ENCODE assay signal across 32 mouse cellular contexts in the genomic region with DNA sequence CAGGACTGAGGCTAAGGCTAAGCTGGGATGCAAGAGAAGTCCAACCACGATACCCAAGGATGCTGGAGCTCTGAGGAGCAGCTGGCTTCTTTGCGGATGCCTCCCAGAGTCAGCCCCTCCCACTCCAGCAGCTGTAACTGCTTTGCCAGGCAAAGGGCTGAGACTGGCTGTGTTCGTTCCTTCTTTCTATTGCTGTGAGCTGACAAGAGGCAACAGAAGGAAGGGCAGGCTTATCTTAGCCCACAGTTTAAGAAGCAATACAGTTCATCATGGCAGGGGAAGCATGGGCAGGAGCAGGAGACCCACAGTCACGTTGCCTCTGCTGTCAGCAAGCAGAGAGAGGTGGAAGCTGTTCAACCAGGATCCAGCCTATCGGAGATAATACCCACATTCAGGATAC. TPM values are rescaled to one million over a fixed set of nuclear protein-coding genes. Genes with fewer than 3 reads are reported as not detected.
A peak's percentile ranks its signal among the peaks of the same experiment; 100 is the strongest.
DNase-seq lines count a peak whose midpoint lies in the region; ATAC-seq lines count a peak whose summit lies in the region.
"Had no signal": no experiment of that assay in that cellular context is flagged by ENCODE, and none has a peak within 500 bp of the region (broad histone marks: within the 10 kb centered on the region; RNA-seq: fewer than 3 reads in every experiment).

No protein-coding gene starts in this region.

- H3K27me3 ChIP-seq in forebrain, embryonic 14.5 days (replicated peaks; ENCODE audit: control insufficient read depth, insufficient read depth, low read length), result no peaks in the 10 kb centered on the region
- H3K27me3 ChIP-seq in forebrain, embryonic 16.5 days (replicated peaks; ENCODE audit: control insufficient read depth, insufficient read depth, low read length), result no peaks in the 10 kb centered on the region
- H3K27me3 ChIP-seq in kidney, embryonic 14.5 days (ENCODE audit: control insufficient read depth, insufficient read depth, low read length), result no peaks in the 10 kb centered on the region
- H3K27me3 ChIP-seq: embryonic facial prominence, embryonic 12.5 days; hindbrain, embryonic 12.5 days; intestine, embryonic 15.5 days had no signal

- H3K9me3 ChIP-seq in forebrain, embryonic 14.5 days (replicated peaks; ENCODE audit: control insufficient read depth, low read length), result no peaks in the 10 kb centered on the region
- H3K9me3 ChIP-seq in forebrain, embryonic 16.5 days (ENCODE audit: control insufficient read depth, low read length), result peaks cover 3% of the 10 kb centered on the region; the same call in 1 of the 2 replicates
- H3K9me3 ChIP-seq in kidney, embryonic 14.5 days (ENCODE audit: control insufficient read depth, low read length), result peaks cover 4% of the 10 kb centered on the region; the same call in 1 of the 2 replicates
- H3K9me3 ChIP-seq: embryonic facial prominence, embryonic 12.5 days; forebrain, embryonic 12.5 days; G1E; hindbrain, embryonic 12.5 days; hindbrain, embryonic 15.5 days; intestine, embryonic 15.5 days had no signal

- DNase-seq in forebrain, embryonic 14.5 days (ENCODE audit: low spot score), result peak; percentile 24
- DNase-seq in MEL-GATA-1-ER (ENCODE audit: extremely low read depth, low read depth), result peak; percentile 63
- DNase-seq in right cerebral cortex, postnatal 10 days (ENCODE audit: low spot score in 2 of 2), result no peak
- no peak for DNase-seq in urinary bladder, postnatal 10 days (ENCODE audit: low spot score)
- DNase-seq: adrenal gland, adult 8-10 months; adrenal gland, postnatal 25 days; B cell, adult 2 months; cerebellum, adult 11 months; cerebellum, adult 2 months; cerebellum, postnatal 10 days; cerebellum, postnatal 36 days; forebrain, postnatal 0 days; gastrocnemius, adult 2 months; gastrocnemius, postnatal 14 days; heart, adult 11 months had no signal

- no peak for ATAC-seq in forebrain, embryonic 14.5 days
- no peak; the same call in 1 of the 2 replicates for ATAC-seq in forebrain, embryonic 16.5 days
- ATAC-seq in common myeloid progenitor, adult 5-6 weeks (replicated peaks; ENCODE audit: low read depth, poor library complexity, severe bottlenecking), result peak; percentile 68; the same call in 1 of the 2 replicates
- no peak for ATAC-seq in kidney, embryonic 14.5 days (ENCODE audit: low FRiP score, low TSS enrichment)
- ATAC-seq: activated CD4-positive, CD25-positive, alpha-beta regulatory T cell, adult 4 months; forebrain, postnatal 0 days; intestine, embryonic 15.5 days had no signal

- no peak overlapping the region for H3K27ac ChIP-seq in forebrain, embryonic 14.5 days (ENCODE audit: low read depth, low read length)
- H3K27ac ChIP-seq in forebrain, embryonic 16.5 days (ENCODE audit: low read length), result no peak overlapping the region
- no peak overlapping the region for H3K27ac ChIP-seq in kidney, embryonic 14.5 days (ENCODE audit: low read depth, low read length)
- H3K27ac ChIP-seq: embryonic facial prominence, embryonic 12.5 days; forebrain, embryonic 12.5 days; gastrocnemius, adult 2 months; hindbrain, embryonic 12.5 days; hindbrain, embryonic 15.5 days; intestine, embryonic 15.5 days had no signal

- no peaks in the 10 kb centered on the region for H3K4me1 ChIP-seq in forebrain, embryonic 14.5 days (ENCODE audit: control insufficient read depth, insufficient read depth, low read length)
- H3K4me1 ChIP-seq in forebrain, embryonic 16.5 days (replicated peaks; ENCODE audit: control insufficient read depth, insufficient read depth, low read length), result no peaks in the 10 kb centered on the region
- no peaks in the 10 kb centered on the region for H3K4me1 ChIP-seq in kidney, embryonic 14.5 days (ENCODE audit: control insufficient read depth, insufficient read depth, low read length)
- H3K4me1 ChIP-seq: embryonic facial prominence, embryonic 12.5 days; forebrain, embryonic 12.5 days; hindbrain, embryonic 12.5 days; hindbrain, embryonic 15.5 days; intestine, embryonic 15.5 days had no signal

- H3K36me3 ChIP-seq in forebrain, embryonic 14.5 days (ENCODE audit: control insufficient read depth, insufficient read depth, low read length), result no peaks in the 10 kb centered on the region
- no peaks in the 10 kb centered on the region for H3K36me3 ChIP-seq in forebrain, embryonic 16.5 days (ENCODE audit: control insufficient read depth, insufficient read depth)
- no peaks in the 10 kb centered on the region for H3K36me3 ChIP-seq in kidney, embryonic 14.5 days (ENCODE audit: control insufficient read depth, insufficient read depth, low read length)
- H3K36me3 ChIP-seq: embryonic facial prominence, embryonic 12.5 days; forebrain, embryonic 12.5 days; G1E; hindbrain, embryonic 12.5 days; hindbrain, embryonic 15.5 days; intestine, embryonic 15.5 days had no signal

- H3K4me2 ChIP-seq in forebrain, embryonic 14.5 days (ENCODE audit: low read length), result no peak overlapping the region
- no peak overlapping the region for H3K4me2 ChIP-seq in forebrain, embryonic 16.5 days (ENCODE audit: low read length)
- H3K4me2 ChIP-seq in kidney, embryonic 14.5 days (replicated peaks; ENCODE audit: low read depth, low read length), result no peak overlapping the region
- H3K4me2 ChIP-seq: embryonic facial prominence, embryonic 12.5 days; forebrain, embryonic 12.5 days; heart, embryonic 11.5 days; hindbrain, embryonic 12.5 days; hindbrain, embryonic 15.5 days; intestine, embryonic 15.5 days had no signal

- no peak overlapping the region for H3K9ac ChIP-seq in forebrain, embryonic 14.5 days (ENCODE audit: low read length)
- H3K9ac ChIP-seq in forebrain, embryonic 16.5 days (replicated peaks; ENCODE audit: low read depth, low read length), result no peak overlapping the region
- H3K9ac ChIP-seq in kidney, embryonic 14.5 days (ENCODE audit: low read depth, low read length), result no peak overlapping the region
- H3K9ac ChIP-seq: embryonic facial prominence, embryonic 12.5 days; forebrain, embryonic 12.5 days; forebrain, postnatal 0 days; hindbrain, embryonic 12.5 days; hindbrain, embryonic 15.5 days; intestine, embryonic 15.5 days had no signal

- WGBS in forebrain, embryonic 14.5 days, result 62% methylated on average over 5 of the region's 5 CpGs
- 61% methylated on average over 5 of the region's 5 CpGs for WGBS in forebrain, embryonic 16.5 days
- 60% methylated on average over 5 of the region's 5 CpGs for WGBS in kidney, embryonic 14.5 days

- H3K4me3 ChIP-seq in forebrain, embryonic 14.5 days (ENCODE audit: low read depth, low read length), result no peak overlapping the region
- no peak overlapping the region for H3K4me3 ChIP-seq in forebrain, embryonic 16.5 days (replicated peaks; ENCODE audit: low read length)
- H3K4me3 ChIP-seq in kidney, embryonic 14.5 days (ENCODE audit: low read length), result no peak overlapping the region
- H3K4me3 ChIP-seq: embryonic facial prominence, embryonic 12.5 days; erythroblast, embryonic 14.5 days; forebrain, embryonic 12.5 days; gastrocnemius, adult 2 months; hindbrain, embryonic 12.5 days; hindbrain, embryonic 15.5 days; intestine, embryonic 15.5 days had no signal

RNA-seq across cellular contexts. Expression of gene Stra6l, which starts 12.7 kb away (rescaled TPM):
- 1.0 and 1.2 TPM in 2 replicates for polyA plus RNA-seq in forebrain, embryonic 14.5 days (2014; fragmentation: Nextera tagmentation; extraction: Ambion mirVana)
- polyA plus RNA-seq in forebrain, embryonic 16.5 days (2015; fragmentation: Nextera tagmentation; extraction: Ambion mirVana), result 1.6 TPM in 2 replicates
- not detected in 2 replicates for total RNA-seq in common myeloid progenitor, adult 5-6 weeks (2017)
- polyA plus RNA-seq in kidney, embryonic 14.5 days (2014; fragmentation: Nextera tagmentation; extraction: Ambion mirVana), result 0.29 and 0.61 TPM in 2 replicates
- total RNA-seq: CH12.LX; gastrocnemius, adult 2 months; gastrocnemius, postnatal 14 days; heart, adult 8-10 months; heart, postnatal 25 days; hematopoietic stem cell, adult 5-6 weeks had no signal
- polyA plus RNA-seq: erythroblast, embryonic 14.5 days; G1E; heart, embryonic 11.5 days had no signal

RNA-seq across cellular contexts. Expression of gene Ccdc180, which starts 28.9 kb away (rescaled TPM):
- 0.07 and 0.10 TPM in 2 replicates for polyA plus RNA-seq in forebrain, embryonic 14.5 days (2014; fragmentation: Nextera tagmentation; extraction: Ambion mirVana)
- polyA plus RNA-seq in forebrain, embryonic 16.5 days (2015; fragmentation: Nextera tagmentation; extraction: Ambion mirVana), result 0.30 and 0.35 TPM in 2 replicates
- 0.05 and 0.87 TPM in 2 replicates for total RNA-seq in common myeloid progenitor, adult 5-6 weeks (2017)
- polyA plus RNA-seq in kidney, embryonic 14.5 days (2014; fragmentation: Nextera tagmentation; extraction: Ambion mirVana), result 0.16 and 0.80 TPM in 2 replicates
- total RNA-seq: CH12.LX; gastrocnemius, adult 2 months; gastrocnemius, postnatal 4 days; heart, postnatal 25 days; hematopoietic stem cell, adult 5-6 weeks had no signal
- polyA plus RNA-seq: embryonic facial prominence, embryonic 12.5 days; erythroblast, embryonic 14.5 days; G1E had no signal

RNA-seq across cellular contexts. Expression of gene Igfbpl1, which starts 34.4 kb away (rescaled TPM):
- polyA plus RNA-seq in forebrain, embryonic 14.5 days (2014; fragmentation: Nextera tagmentation; extraction: Ambion mirVana), result 202 and 210 TPM in 2 replicates
- 94.2 and 109 TPM in 2 replicates for polyA plus RNA-seq in forebrain, embryonic 16.5 days (2015; fragmentation: Nextera tagmentation; extraction: Ambion mirVana)
- total RNA-seq in common myeloid progenitor, adult 5-6 weeks (2017), result not detected in 2 replicates
- polyA plus RNA-seq in kidney, embryonic 14.5 days (2014; fragmentation: Nextera tagmentation; extraction: Ambion mirVana), result 0.14 TPM in 2 replicates
- total RNA-seq: adrenal gland, postnatal 25 days; CH12.LX; gastrocnemius, adult 2 months; gastrocnemius, postnatal 14 days; gastrocnemius, postnatal 4 days; hematopoietic stem cell, adult 5-6 weeks had no signal
- polyA plus RNA-seq: activated CD4-positive, CD25-positive, alpha-beta regulatory T cell, adult 4 months; erythroblast, embryonic 14.5 days; G1E had no signal

Comparison
In these comparisons a context has a peak if more than half of its experiments do, and no peak if none do; other contexts are left out.
1. DNase-seq: peak in forebrain, embryonic 14.5 days (single experiment) and MEL-GATA-1-ER (single experiment); none in right cerebral cortex, postnatal 10 days (0 of 2) and urinary bladder, postnatal 10 days (single experiment).
2. RNA of gene Igfbpl1, which starts 34.4 kb away (polyA plus RNA-seq): 202 to 210 TPM in forebrain, embryonic 14.5 days and 94.2 to 109 TPM in forebrain, embryonic 16.5 days; 0.14 TPM in kidney, embryonic 14.5 days; every median in the first group is over 10 times any median in the second.